Mouse (Mus musculus) hindbrain, embryonic 16.5 days (tissue): ENCODE results near the gene Rab5if. TPM values are rescaled to one million over a fixed set of nuclear protein-coding genes. Genes with fewer than 3 reads are reported as not detected.
A peak's percentile ranks its signal among the peaks of the same experiment; 100 is the strongest.
"Not testable (repeated sequence)": the region's sequence is repeated elsewhere in the genome, so short reads cannot be mapped to it uniquely, and the experiment has no call there.

Source experiments
- ATAC-seq: fragments of 200-750 bp; cut with Nextera tagmentation; 2 replicates; pipeline ENCODE4 v1.8.0; 2017; ENCODE audit warnings: moderate TSS enrichment, moderate library complexity
- H3K27ac ChIP-seq: fragments of 300-500 bp; sonication (generic); 2 replicates; pipeline ENCODE4 v1.5.1; 2014; ENCODE audit warnings: low read depth, mild to moderate bottlenecking, control low read depth, low read length, moderate library complexity
- H3K27me3 ChIP-seq: fragments of 300-500 bp; sonication (generic); replicated peaks from 2 replicates; pipeline ENCODE4 v1.6.1; 2014; ENCODE audit warnings: low read length; ENCODE audit not compliant: control insufficient read depth, insufficient read depth
- H3K36me3 ChIP-seq: fragments of 300-500 bp; sonication (generic); 2 replicates; pipeline ENCODE4 v1.6.1; 2014; ENCODE audit warnings: mild to moderate bottlenecking, low read length, moderate library complexity, mixed read lengths; ENCODE audit not compliant: control insufficient read depth, insufficient read depth
- H3K4me1 ChIP-seq: fragments of 300-500 bp; sonication (generic); 2 replicates; pipeline ENCODE4 v1.6.1; 2014; ENCODE audit warnings: low read depth, low read length; ENCODE audit not compliant: control insufficient read depth, insufficient read depth
- H3K4me2 ChIP-seq: fragments of 300-500 bp; sonication (generic); 2 replicates; pipeline ENCODE4 v1.6.1; 2014; ENCODE audit warnings: mild to moderate bottlenecking, low read length, control low read depth, moderate library complexity
- H3K4me3 ChIP-seq: fragments of 300-500 bp; sonication (generic); 2 replicates; pipeline ENCODE4 v1.5.1; 2014; ENCODE audit warnings: mild to moderate bottlenecking, low read length, control low read depth, moderate library complexity
- H3K9ac ChIP-seq: fragments of 300-500 bp; sonication (generic); 2 replicates; pipeline ENCODE4 v1.6.1; 2014; ENCODE audit warnings: low read depth, mild to moderate bottlenecking, control low read depth, low read length, moderate library complexity
- H3K9me3 ChIP-seq: fragments of 300-500 bp; sonication (generic); 2 replicates; pipeline ENCODE4 v1.6.1; 2014; ENCODE audit warnings: mild to moderate bottlenecking, low read length, moderate library complexity; ENCODE audit not compliant: control insufficient read depth
- WGBS: fragments of 180-500 bp; shearing (Covaris S2); extraction: QIAGEN DNeasy Blood & Tissue Kit; methylation state at CpG from one replicate; pipeline ENCODE4 v1.1.7; 2014; 5-methylcytosine and 5-hydroxymethylcytosine counted together
- polyA plus RNA-seq: library from polyadenylated mRNA; unstranded; fragments of >200 nt; fragmentation: Nextera tagmentation; extraction: Ambion mirVana; gene quantifications from 2 replicates; pipeline ENCODE4 v1.2.1, GENCODE M21; 2015

Gene Rab5if
- polyA plus RNA-seq = 138 and 151 TPM in 2 replicates

DNA sequence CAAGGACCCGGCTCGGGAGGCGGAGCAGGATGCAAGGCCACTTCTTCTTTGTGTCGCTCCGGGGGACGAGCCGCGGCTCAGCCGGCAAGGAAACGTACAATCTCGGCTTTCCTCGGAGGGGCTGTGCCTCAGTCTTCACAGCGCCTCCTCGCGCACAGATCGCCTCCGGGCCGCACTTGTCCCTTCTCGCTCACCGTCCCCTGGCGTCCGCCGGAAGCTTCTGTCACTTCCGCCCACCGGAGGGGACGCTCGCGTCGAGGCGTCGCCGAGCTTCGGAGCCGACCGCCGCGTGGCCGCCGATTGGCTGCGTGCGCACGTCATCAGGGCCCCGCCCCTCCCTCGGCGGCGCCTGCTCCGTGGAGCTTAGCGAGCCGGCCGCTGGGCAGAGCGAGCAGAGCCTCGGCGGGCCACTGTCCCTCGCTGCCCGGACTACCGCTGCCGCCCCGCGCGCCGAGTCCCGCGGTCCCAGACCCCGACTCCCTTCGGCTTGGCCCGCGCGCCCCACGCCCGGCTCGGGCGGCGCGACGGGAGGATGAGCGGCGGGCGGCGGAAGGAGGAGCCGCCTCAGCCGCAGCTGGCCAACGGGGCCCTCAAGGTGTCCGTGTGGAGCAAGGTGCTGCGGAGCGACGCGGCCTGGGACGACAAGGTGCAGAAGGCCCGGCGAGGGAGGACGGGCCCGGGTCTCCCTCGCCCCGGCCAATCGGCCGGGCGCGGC, at the start of gene Rab5if:
Rab5if (plus strand) TSS at position 357 of the 715 bp plus-strand sequence.
- peak; percentile 97 for ATAC-seq
- Histone ChIP-seq H3K27me3 (no peaks in the 10 kb centered on the region), H3K36me3 (peaks cover 9% of the 10 kb centered on the region), H3K4me1 (peaks cover 19% of the 10 kb centered on the region), H3K27ac (peak within 1 kb of the TSS; percentile 95), H3K4me3 (peak within 1 kb of the TSS; percentile 85), H3K9me3 (no peaks in the 10 kb centered on the region), H3K4me2 (peak within 1 kb of the TSS; percentile 96), H3K9ac (peak within 1 kb of the TSS; percentile 90)
- under 1% methylated on average over 89 of the region's 98 CpGs for WGBS

DNA sequence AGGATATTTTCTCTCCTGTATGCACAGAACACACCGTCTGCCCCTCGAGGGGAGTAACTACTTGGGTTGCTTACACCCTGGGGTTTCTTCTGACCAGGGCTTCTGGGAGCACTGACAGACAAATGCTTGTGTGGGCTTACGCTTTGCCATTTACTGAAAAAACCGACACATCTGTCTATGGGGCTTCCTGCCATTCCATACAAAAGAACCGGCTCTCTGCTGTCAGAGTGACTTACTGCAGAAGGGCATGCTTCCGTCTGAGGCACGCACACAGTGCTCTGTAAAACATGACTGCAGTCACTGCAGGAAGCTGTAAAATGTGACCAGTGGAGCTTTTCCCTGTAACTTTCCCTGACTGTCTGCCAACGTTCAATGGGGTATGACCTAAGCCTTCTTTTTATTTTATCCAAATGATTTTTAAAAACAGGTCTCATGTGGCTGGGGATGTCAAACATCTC, 48.6 kb upstream of the Rab5if start:
- Histone ChIP-seq H3K4me1 (peaks cover 4% of the 10 kb centered on the region; the same call in 1 of the 2 replicates), H3K9me3 (no peaks in the 10 kb centered on the region), H3K36me3 (no peaks in the 10 kb centered on the region), H3K9ac (no peak overlapping the region), H3K4me3 (no peak overlapping the region), H3K27me3 (no peaks in the 10 kb centered on the region), H3K27ac (no peak overlapping the region), H3K4me2 (no peak overlapping the region)
- no peak for ATAC-seq
- 3% methylated on average over 8 of the region's 8 CpGs for WGBS

GRCm38 (mm10) chr2:156814893-156815292, 48.0 kb upstream of the Rab5if start:
- 23% methylated on average over 5 of the region's 5 CpGs for WGBS
- no peak overlapping the region for H3K27ac ChIP-seq
- no peaks in the 10 kb centered on the region for H3K9me3 ChIP-seq

DNA sequence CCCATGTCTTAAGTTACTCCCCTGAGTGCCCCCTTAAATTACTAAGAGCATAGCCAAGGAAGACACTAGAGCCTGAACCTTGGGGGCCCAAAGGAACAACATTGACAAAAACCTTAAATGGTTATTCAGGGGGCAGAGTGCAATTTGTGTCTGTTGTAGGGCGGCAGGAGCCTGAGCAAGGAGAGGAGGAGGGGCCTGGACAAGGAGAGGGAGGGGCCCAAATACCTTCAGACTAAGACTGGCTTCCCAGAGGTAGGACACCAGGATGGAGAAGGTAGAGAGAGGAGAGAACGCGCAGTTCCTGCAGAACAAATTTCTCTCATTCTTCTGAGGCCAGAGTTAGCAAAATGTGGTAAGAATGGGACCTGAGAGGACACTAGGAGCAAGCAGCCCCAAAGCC, 47.5 kb upstream of the Rab5if start:
- Histone ChIP-seq H3K27ac (no peak overlapping the region), H3K9me3 (no peaks in the 10 kb centered on the region), H3K4me3 (no peak overlapping the region), H3K27me3 (no peaks in the 10 kb centered on the region), H3K9ac (no peak overlapping the region), H3K36me3 (no peaks in the 10 kb centered on the region), H3K4me2 (no peak overlapping the region), H3K4me1 (peaks cover 4% of the 10 kb centered on the region; the same call in 1 of the 2 replicates)
- no peak for ATAC-seq
- WGBS = 74% methylated on average over 3 of the region's 3 CpGs

More at GRCm38 (mm10) chr2:156814893-156815292, 48.0 kb upstream of the Rab5if start:
- ATAC-seq = no peak
- Histone ChIP-seq H3K36me3 (no peaks in the 10 kb centered on the region), H3K4me1 (peaks cover 4% of the 10 kb centered on the region; the same call in 1 of the 2 replicates), H3K9ac (no peak overlapping the region), H3K27me3 (no peaks in the 10 kb centered on the region), H3K4me3 (no peak overlapping the region), H3K4me2 (no peak overlapping the region)

- Histone ChIP-seq H3K36me3 (no peaks in the 10 kb centered on the region), H3K4me3 (no peak overlapping the region), H3K4me1 (peaks cover 4% of the 10 kb centered on the region; the same call in 1 of the 2 replicates), H3K9me3 (no peaks in the 10 kb centered on the region), H3K27me3 (no peaks in the 10 kb centered on the region), H3K9ac (no peak overlapping the region), H3K4me2 (no peak overlapping the region), H3K27ac (no peak overlapping the region)
- 83% methylated on average over 1 of the region's 1 CpGs for WGBS
- ATAC-seq = no peak
Observed at GRCm38 (mm10) chr2:156816116-156816515, 46.8 kb upstream of the Rab5if start.

DNA sequence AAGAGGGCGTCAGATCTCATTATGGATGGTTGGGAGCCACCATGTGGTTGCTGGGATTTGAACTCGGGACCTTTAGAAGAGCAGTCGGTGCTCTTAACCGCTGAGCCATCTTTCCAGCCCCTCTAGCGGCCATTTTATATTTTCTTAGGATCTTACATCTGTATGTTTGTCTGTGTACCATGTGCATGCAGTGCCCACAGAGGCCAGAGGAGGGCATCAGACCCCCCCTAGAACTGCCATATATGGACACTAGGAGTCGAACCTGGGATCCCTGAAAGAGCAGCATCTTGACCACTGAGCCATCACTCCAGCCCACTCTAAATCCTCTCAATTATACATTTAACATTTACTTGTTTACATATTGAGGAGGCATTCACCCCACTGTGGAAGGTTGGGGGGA, 37.8 kb upstream of the Rab5if start:
- H3K36me3 ChIP-seq, H3K9ac ChIP-seq, H3K4me3 ChIP-seq, H3K4me2 ChIP-seq, H3K4me1 ChIP-seq, ATAC-seq, H3K27ac ChIP-seq, H3K27me3 ChIP-seq, H3K9me3 ChIP-seq: not testable (repeated sequence)
- 85% methylated on average over 6 of the region's 6 CpGs for WGBS

DNA sequence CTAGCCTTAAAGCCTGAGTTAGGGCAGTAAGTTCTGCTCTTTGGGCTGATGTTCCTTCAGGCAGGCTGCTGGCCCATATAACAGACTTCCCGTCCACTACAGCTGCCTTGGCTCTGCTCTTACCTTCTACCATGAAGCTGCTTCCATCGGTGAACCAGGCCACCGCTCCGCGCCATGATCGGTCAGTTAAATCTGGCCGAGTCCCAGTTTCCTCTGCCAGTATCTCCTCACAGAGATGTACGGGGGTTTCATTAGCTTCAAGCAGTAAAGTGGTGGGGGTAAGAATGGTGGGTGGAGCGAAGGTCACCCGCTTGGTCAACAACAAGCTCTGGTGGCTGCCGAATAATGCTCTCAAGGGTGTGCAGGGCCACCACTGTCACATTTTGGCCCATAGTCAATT, 28.6 kb upstream of the Rab5if start:
- no peak overlapping the region for H3K27ac ChIP-seq
- no peaks in the 10 kb centered on the region for H3K27me3 ChIP-seq
- WGBS = 94% methylated on average over 11 of the region's 11 CpGs
- H3K4me1 ChIP-seq = no peaks in the 10 kb centered on the region
- H3K9ac ChIP-seq = no peak overlapping the region
- H3K4me2 ChIP-seq = no peak overlapping the region
- ATAC-seq = no peak
- no peak overlapping the region for H3K4me3 ChIP-seq
- 0 out of 2 replicates have a peak, but pooled peaks cover 3% of the 10 kb centered on the region for H3K36me3 ChIP-seq
- peaks cover 7% of the 10 kb centered on the region for H3K9me3 ChIP-seq

DNA sequence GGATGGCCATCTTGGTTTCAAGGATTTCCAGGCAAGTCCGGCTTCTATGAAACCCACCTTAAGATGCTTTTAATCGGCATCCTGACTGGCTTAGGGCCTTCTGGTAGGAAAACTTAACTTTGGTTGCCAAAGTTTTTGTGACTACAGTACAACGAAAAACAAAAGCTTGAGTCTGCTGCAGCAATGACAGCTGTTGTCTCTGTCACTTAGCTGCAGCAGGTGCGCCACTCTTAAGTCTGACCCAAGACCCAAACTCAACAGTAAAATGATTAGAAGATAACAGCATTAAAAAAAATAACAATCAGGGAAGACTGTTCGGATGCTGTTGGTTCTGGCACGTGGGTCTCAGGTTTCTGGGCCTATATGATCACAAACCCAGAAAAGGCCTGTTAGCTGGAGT, 24.1 kb upstream of the Rab5if start:
- Histone ChIP-seq H3K9ac (no peak overlapping the region), H3K4me2 (no peak overlapping the region; the same call in 1 of the 2 replicates), H3K4me3 (no peak overlapping the region), H3K9me3 (no peaks in the 10 kb centered on the region), H3K27ac (no peak overlapping the region), H3K36me3 (no peaks in the 10 kb centered on the region), H3K27me3 (peaks cover 19% of the 10 kb centered on the region), H3K4me1 (peaks cover 26% of the 10 kb centered on the region)
- 59% methylated on average over 6 of the region's 6 CpGs for WGBS
- ATAC-seq = no peak

GRCm38 (mm10) chr2:156839319-156840191, 23.4 kb upstream of the Rab5if start, which contains the start of gene Tgif2:
Tgif2 (plus strand) TSS chr2:156840007.
- Histone ChIP-seq H3K4me1 (peaks cover 29% of the 10 kb centered on the region), H3K27ac (peak within 1 kb of the TSS; percentile 84)
- 2% methylated on average over 56 of the region's 61 CpGs for whole genome bisulfite sequencing

More at GRCm38 (mm10) chr2:156839319-156840191, 23.4 kb upstream of the Rab5if start, which contains the start of gene Tgif2:
- Histone ChIP-seq H3K36me3 (no peaks in the 10 kb centered on the region), H3K4me3 (peak within 1 kb of the TSS; percentile 66), H3K9ac (peak within 1 kb of the TSS; percentile 74), H3K9me3 (no peaks in the 10 kb centered on the region), H3K27me3 (peaks cover 19% of the 10 kb centered on the region), H3K4me2 (peak within 1 kb of the TSS; percentile 98)
- peak; percentile 69 for ATAC-seq
